Mouse (Mus musculus) megakaryocyte, embryonic 14.5 days (primary cell): ENCODE measurements around the gene Pnpla6. TPM values are rescaled to one million over a fixed set of nuclear protein-coding genes. Genes with fewer than 3 reads are reported as not detected.

ENCODE experiments used
- H3K27me3 ChIP-seq: replicated peaks from 2 replicates; pipeline ENCODE3; 2012; ENCODE audit warnings: inconsistent platforms
- H3K36me3 ChIP-seq: replicated peaks from 2 replicates; pipeline ENCODE3; 2012; ENCODE audit warnings: low read length, inconsistent platforms, mixed read lengths
- H3K4me1 ChIP-seq: 2 replicates; pipeline ENCODE4 v1.6.1; 2012; ENCODE audit warnings: inconsistent platforms
- H3K4me3 ChIP-seq: replicated peaks from 2 replicates; pipeline ENCODE3; 2012; ENCODE audit warnings: moderate library complexity, mild to moderate bottlenecking, inconsistent platforms
- H3K9me3 ChIP-seq: 2 replicates; pipeline ENCODE4 v1.6.1; 2012; ENCODE audit warnings: inconsistent platforms
- FLI1 ChIP-seq: IDR thresholded peaks from 2 replicates; pipeline ENCODE4 v1.6.1; 2012; ENCODE audit warnings: low read length, inconsistent platforms, mixed read lengths
- GATA1 ChIP-seq: IDR thresholded peaks from 3 replicates; pipeline ENCODE4 v1.6.1; 2012; ENCODE audit warnings: mixed read lengths, low read length, inconsistent platforms, borderline replicate concordance
- polyA plus RNA-seq: library from polyadenylated mRNA; stranded (reverse); fragments of >175 nt; gene quantifications from 2 replicates; pipeline ENCODE4 v1.2.3, GENCODE M21; 2012; ENCODE audit warnings: low replicate concordance; ENCODE audit not compliant: insufficient read depth

Gene Pnpla6
- polyA plus RNA-seq, 1 experiment, result 13.8 TPM

GRCm38 (mm10) chr8:3483546-3483945 is 31.6 kb upstream of the Pnpla6 start:
- Histone ChIP-seq H3K9me3 (no peaks in the 10 kb centered on the region), H3K4me3 (no peak overlapping the region), H3K27me3 (peaks cover 16% of the 10 kb centered on the region), H3K4me1 (peaks cover 28% of the 10 kb centered on the region), H3K36me3 (no peaks in the 10 kb centered on the region)
- no peak for TF ChIP-seq GATA1
- no peak for TF ChIP-seq FLI1

- Histone ChIP-seq H3K4me1 (peaks cover 28% of the 10 kb centered on the region), H3K9me3 (no peaks in the 10 kb centered on the region), H3K36me3 (no peaks in the 10 kb centered on the region), H3K4me3 (no peak overlapping the region), H3K27me3 (peaks cover 7% of the 10 kb centered on the region)
- no peak for TF ChIP-seq FLI1
- TF ChIP-seq GATA1, result no peak
Measured at GRCm38 (mm10) chr8:3485192-3485591, 30.0 kb upstream of the Pnpla6 start.

- H3K4me1 ChIP-seq, result peaks cover 26% of the 10 kb centered on the region
- no peaks in the 10 kb centered on the region for H3K27me3 ChIP-seq
- H3K9me3 ChIP-seq, result peaks cover 7% of the 10 kb centered on the region
- peaks cover 29% of the 10 kb centered on the region for H3K36me3 ChIP-seq
- TF ChIP-seq FLI1, result no peak
- TF ChIP-seq GATA1, result no peak
- H3K4me3 ChIP-seq, result peak within 1 kb of the TSS; percentile 98
Measured at GRCm38 (mm10) chr8:3492901-3493844, 22.0 kb upstream of the Pnpla6 start, which contains the start of gene Zfp358. TSS of gene Zfp358 (plus strand) at chr8:3493138.

- TF ChIP-seq FLI1, result no peak
- no peak for TF ChIP-seq GATA1
- Histone ChIP-seq H3K27me3 (no peaks in the 10 kb centered on the region), H3K36me3 (peaks cover 29% of the 10 kb centered on the region), H3K4me1 (peaks cover 27% of the 10 kb centered on the region), H3K4me3 (peak overlapping the region; percentile 98), H3K9me3 (peaks cover 7% of the 10 kb centered on the region)
Measured at GRCm38 (mm10) chr8:3493845-3494208, 21.4 kb upstream of the Pnpla6 start.

- no peaks in the 10 kb centered on the region for H3K27me3 ChIP-seq
- peak overlapping the region; percentile 60 for H3K4me3 ChIP-seq
- peaks cover 29% of the 10 kb centered on the region for H3K36me3 ChIP-seq
- peaks cover 7% of the 10 kb centered on the region for H3K9me3 ChIP-seq
- H3K4me1 ChIP-seq, result peaks cover 35% of the 10 kb centered on the region
- TF ChIP-seq GATA1 (no peak), FLI1 (no peak)
Measured at GRCm38 (mm10) chr8:3495578-3496427, 19.4 kb upstream of the Pnpla6 start.

- H3K9me3 ChIP-seq, result peaks cover 7% of the 10 kb centered on the region
- peak overlapping the region; percentile 29 for H3K4me3 ChIP-seq
- H3K36me3 ChIP-seq, result peaks cover 29% of the 10 kb centered on the region
- TF ChIP-seq FLI1 (no peak), GATA1 (no peak)
- H3K4me1 ChIP-seq, result peaks cover 38% of the 10 kb centered on the region
- H3K27me3 ChIP-seq, result no peaks in the 10 kb centered on the region
Measured at GRCm38 (mm10) chr8:3496428-3496748, 18.8 kb upstream of the Pnpla6 start.

- no peaks in the 10 kb centered on the region for H3K27me3 ChIP-seq
- no peak overlapping the region for H3K4me3 ChIP-seq
- peaks cover 49% of the 10 kb centered on the region for H3K4me1 ChIP-seq
- peaks cover 7% of the 10 kb centered on the region for H3K9me3 ChIP-seq
- peaks cover 32% of the 10 kb centered on the region for H3K36me3 ChIP-seq
- TF ChIP-seq FLI1 (no peak), GATA1 (no peak)
Measured at GRCm38 (mm10) chr8:3498583-3498982, 16.6 kb upstream of the Pnpla6 start.

DNA sequence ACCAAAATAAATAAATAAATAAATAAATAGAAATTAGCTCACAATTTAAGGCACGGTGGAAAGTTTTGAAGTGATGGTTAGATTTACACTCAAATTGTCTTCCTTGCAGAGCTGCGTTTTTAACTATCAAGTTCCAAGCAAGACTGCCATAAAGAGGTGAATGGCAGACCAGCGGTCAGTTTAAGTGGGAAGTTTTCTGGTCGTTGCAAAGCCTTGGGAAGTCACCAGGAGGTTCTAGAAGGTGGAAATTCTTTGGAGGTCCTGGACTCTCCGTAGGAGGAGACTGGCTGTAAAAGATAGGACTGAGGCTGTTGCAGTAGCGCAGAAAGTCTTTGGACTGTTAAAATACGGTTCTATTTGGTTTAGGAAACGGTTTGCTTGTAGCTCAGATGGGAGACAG is 15.4 kb upstream of the Pnpla6 start:
- Histone ChIP-seq H3K27me3 (no peaks in the 10 kb centered on the region), H3K4me1 (peaks cover 42% of the 10 kb centered on the region), H3K36me3 (peaks cover 38% of the 10 kb centered on the region), H3K9me3 (peaks cover 7% of the 10 kb centered on the region), H3K4me3 (peak overlapping the region; percentile 91)
- TF ChIP-seq GATA1, result no peak
- TF ChIP-seq FLI1, result no peak

- Histone ChIP-seq H3K4me3 (peak within 1 kb of the TSS; percentile 91), H3K4me1 (peaks cover 42% of the 10 kb centered on the region), H3K36me3 (peaks cover 38% of the 10 kb centered on the region), H3K9me3 (peaks cover 7% of the 10 kb centered on the region), H3K27me3 (no peaks in the 10 kb centered on the region)
- TF ChIP-seq FLI1 (no peak), GATA1 (no peak)
Measured at GRCm38 (mm10) chr8:3500235-3501090, 14.7 kb upstream of the Pnpla6 start, which contains the start of gene Mcoln1. TSS of gene Mcoln1 (plus strand) at chr8:3500457.

GRCm38 (mm10) chr8:3502217-3502616 is 13.0 kb upstream of the Pnpla6 start:
- H3K27me3 ChIP-seq, result no peaks in the 10 kb centered on the region
- peaks cover 42% of the 10 kb centered on the region for H3K4me1 ChIP-seq
- no peak for TF ChIP-seq FLI1
- TF ChIP-seq GATA1, result no peak
- H3K9me3 ChIP-seq, result no peaks in the 10 kb centered on the region
- peaks cover 38% of the 10 kb centered on the region for H3K36me3 ChIP-seq
- peak overlapping the region; percentile 87 for H3K4me3 ChIP-seq
